ENCODE assay signal across 12 mouse cellular contexts in genomic region chr8:70495001-70495770, GRCm38 (mm10). TPM values are rescaled to one million over a fixed set of nuclear protein-coding genes. Genes with fewer than 3 reads are reported as not detected.
DNase-seq lines count a peak whose midpoint lies in the region; ATAC-seq and TF ChIP-seq lines count a peak whose summit lies in the region.
"Had no signal": no experiment of that assay in that cellular context is flagged by ENCODE, and none has a peak within 500 bp of the region (broad histone marks: within the 10 kb centered on the region; RNA-seq: fewer than 3 reads in every experiment).

No protein-coding gene starts in this region.

- WGBS in heart, embryonic 15.5 days: 6% methylated on average over 21 of the region's 21 CpGs
- 2% methylated on average over 19 of the region's 21 CpGs for WGBS in forebrain, embryonic 13.5 days
- under 1% methylated on average over 16 of the region's 21 CpGs for WGBS in limb, embryonic 14.5 days
- WGBS in liver, embryonic 12.5 days (ENCODE audit: insufficient replicate concordance): 1% methylated on average over 21 of the region's 21 CpGs

- H3K4me1 ChIP-seq in heart, embryonic 15.5 days (replicated peaks): peaks cover 33% of the 10 kb centered on the region
- H3K4me1 ChIP-seq in ES-Bruce4 (ENCODE audit: control insufficient read depth, insufficient read depth, low read length): no peaks in the 10 kb centered on the region
- peaks cover 45% of the 10 kb centered on the region for H3K4me1 ChIP-seq in forebrain, embryonic 13.5 days
- H3K4me1 ChIP-seq in limb, embryonic 14.5 days (ENCODE audit: control insufficient read depth, insufficient read depth, low read length): peaks cover 51% of the 10 kb centered on the region
- H3K4me1 ChIP-seq in liver, embryonic 12.5 days: peaks cover 49% of the 10 kb centered on the region

- peaks cover 100% of the 10 kb centered on the region for H3K27me3 ChIP-seq in heart, embryonic 15.5 days
- H3K27me3 ChIP-seq in ES-Bruce4 (ENCODE audit: control insufficient read depth, insufficient read depth, low read length, poor library complexity, severe bottlenecking): peaks cover 44% of the 10 kb centered on the region
- peaks cover 100% of the 10 kb centered on the region for H3K27me3 ChIP-seq in forebrain, embryonic 13.5 days
- H3K27me3 ChIP-seq in limb, embryonic 14.5 days (ENCODE audit: control insufficient read depth, insufficient read depth, low read length): peaks cover 51% of the 10 kb centered on the region
- peaks cover 99% of the 10 kb centered on the region for H3K27me3 ChIP-seq in liver, embryonic 12.5 days (replicated peaks)

- H3K4me2 ChIP-seq in heart, embryonic 15.5 days: no peak overlapping the region
- 0 out of 2 replicates have a peak overlapping the region, but pooled peaks have one; percentile 61 for H3K4me2 ChIP-seq in forebrain, embryonic 13.5 days
- peak overlapping the region; percentile 91 for H3K4me2 ChIP-seq in limb, embryonic 14.5 days (replicated peaks; ENCODE audit: low read depth, low read length, severe bottlenecking)
- H3K4me2 ChIP-seq in liver, embryonic 12.5 days: no peak overlapping the region

- H3K4me3 ChIP-seq in heart, embryonic 15.5 days: peak overlapping the region; percentile 6; the same call in 1 of the 2 replicates
- no peak overlapping the region for H3K4me3 ChIP-seq in ES-Bruce4 (ENCODE audit: low read depth, low read length)
- H3K4me3 ChIP-seq in forebrain, embryonic 13.5 days: peak overlapping the region; percentile 9; the same call in 1 of the 2 replicates
- H3K4me3 ChIP-seq in limb, embryonic 14.5 days (replicated peaks; ENCODE audit: low read length): peak overlapping the region; percentile 55
- H3K4me3 ChIP-seq in liver, embryonic 12.5 days: no peak overlapping the region
- H3K4me3 ChIP-seq: left cerebral cortex, adult 2 months had no signal

- no peak overlapping the region for H3K27ac ChIP-seq in heart, embryonic 15.5 days
- H3K27ac ChIP-seq in ES-Bruce4 (ENCODE audit: insufficient read depth, low read length): no peak overlapping the region
- H3K27ac ChIP-seq in forebrain, embryonic 13.5 days: no peak overlapping the region
- peak overlapping the region; percentile 73 for H3K27ac ChIP-seq in limb, embryonic 14.5 days (replicated peaks; ENCODE audit: low read depth, low read length)
- H3K27ac ChIP-seq in liver, embryonic 12.5 days: no peak overlapping the region
- H3K27ac ChIP-seq: left cerebral cortex, adult 2 months had no signal

- H3K9ac ChIP-seq in heart, embryonic 15.5 days: 0 out of 2 replicates have a peak overlapping the region, but pooled peaks have one; percentile 3
- peak overlapping the region; percentile 10; the same call in 1 of the 2 replicates for H3K9ac ChIP-seq in ES-Bruce4 (ENCODE audit: low read depth, poor library complexity, severe bottlenecking)
- no peak overlapping the region for H3K9ac ChIP-seq in forebrain, embryonic 13.5 days
- H3K9ac ChIP-seq in limb, embryonic 14.5 days (ENCODE audit: low read depth, low read length, severe bottlenecking): peak overlapping the region; percentile 62
- H3K9ac ChIP-seq in liver, embryonic 12.5 days: no peak overlapping the region

- DNase-seq in heart, adult 11 months: no peak
- no peak for DNase-seq in limb, embryonic 14.5 days (ENCODE audit: low spot score)
- DNase-seq: cerebellum, adult 8-10 months had no signal

- no peaks in the 10 kb centered on the region for H3K36me3 ChIP-seq in heart, embryonic 15.5 days
- no peaks in the 10 kb centered on the region for H3K36me3 ChIP-seq in ES-Bruce4 (ENCODE audit: control insufficient read depth, insufficient read depth, low read length, poor library complexity, severe bottlenecking)
- no peaks in the 10 kb centered on the region for H3K36me3 ChIP-seq in forebrain, embryonic 13.5 days (ENCODE audit: poor library complexity, severe bottlenecking)
- H3K36me3 ChIP-seq in limb, embryonic 14.5 days (ENCODE audit: control insufficient read depth, insufficient read depth, low read length): no peaks in the 10 kb centered on the region
- no peaks in the 10 kb centered on the region for H3K36me3 ChIP-seq in liver, embryonic 12.5 days

- no peak for TF ChIP-seq CTCF in ES-Bruce4 (IDR thresholded peaks at IDR 0.05; ENCODE audit: low read depth, low read length)

- no peak for TF ChIP-seq EP300 in ES-Bruce4 (IDR thresholded peaks at IDR 0.05; ENCODE audit: insufficient read depth, low read depth, low read length)

- no peak for TF ChIP-seq POLR2A in ES-Bruce4 (IDR thresholded peaks at IDR 0.05; ENCODE audit: insufficient read depth, low read length)
- no peak for TF ChIP-seq POLR2A in limb, embryonic 14.5 days (IDR thresholded peaks at IDR 0.05; ENCODE audit: borderline replicate concordance, extremely low read depth, insufficient read depth, insufficient read length)

- H3K9me3 ChIP-seq in heart, embryonic 15.5 days (replicated peaks): no peaks in the 10 kb centered on the region
- no peaks in the 10 kb centered on the region for H3K9me3 ChIP-seq in ES-Bruce4 (replicated peaks; ENCODE audit: control insufficient read depth, insufficient read depth, low read length, poor library complexity, severe bottlenecking)
- H3K9me3 ChIP-seq in forebrain, embryonic 13.5 days (replicated peaks): no peaks in the 10 kb centered on the region
- no peaks in the 10 kb centered on the region for H3K9me3 ChIP-seq in limb, embryonic 14.5 days (ENCODE audit: control insufficient read depth, low read length)
- H3K9me3 ChIP-seq in liver, embryonic 12.5 days (replicated peaks): no peaks in the 10 kb centered on the region

- no peak for ATAC-seq in heart, embryonic 15.5 days (replicated peaks; ENCODE audit: insufficient number of reproducible peaks, insufficient read depth, low FRiP score, low read depth)
- ATAC-seq in forebrain, embryonic 13.5 days: 0 out of 2 replicates have a peak, but pooled peaks have one; percentile 25
- no peak for ATAC-seq in limb, embryonic 14.5 days (ENCODE audit: low FRiP score, low read depth)
- no peak for ATAC-seq in cerebellum, adult (ENCODE audit: insufficient number of reproducible peaks, low FRiP score, low TSS enrichment)
- no peak for ATAC-seq in megakaryocyte progenitor cell, adult 5-6 weeks (replicated peaks; ENCODE audit: poor library complexity)
- ATAC-seq in liver, embryonic 12.5 days: no peak
- ATAC-seq: inflammation-experienced regulatory T-cells, adult 6 months had no signal

RNA-seq across cellular contexts. Expression of gene Crlf1, which starts 2.2 kb away (rescaled TPM):
- 3.8 and 11.1 TPM in 2 replicates for polyA plus RNA-seq in heart, embryonic 15.5 days (2015; fragmentation: Nextera tagmentation; extraction: Ambion mirVana)
- polyA plus RNA-seq in ES-Bruce4 (2011; ENCODE audit: insufficient read depth, insufficient read length, low read depth, missing spikeins): 6.1 and 7.5 TPM in 2 replicates
- 0.86 and 0.92 TPM in 2 replicates for polyA plus RNA-seq in forebrain, embryonic 13.5 days (2015; fragmentation: Nextera tagmentation; extraction: Ambion mirVana)
- polyA plus RNA-seq in limb, embryonic 14.5 days (2012; rRNA removed): 98.9 and 127 TPM in 2 replicates
- polyA plus RNA-seq in limb, embryonic 14.5 days (2014; fragmentation: Nextera tagmentation; extraction: Ambion mirVana): 91.5 and 103 TPM in 2 replicates
- not detected in 2 replicates for total RNA-seq in megakaryocyte progenitor cell, adult 5-6 weeks (2015)
- total RNA-seq in megakaryocyte progenitor cell, adult 5-6 weeks (2017): not detected in 2 replicates
- polyA plus RNA-seq in liver, embryonic 12.5 days (2016; fragmentation: Nextera tagmentation; extraction: Ambion mirVana): 3.9 and 4.0 TPM in 2 replicates
- total RNA-seq: megakaryocyte, adult 5-6 weeks had no signal
- polyA plus RNA-seq: inflammation-experienced regulatory T-cells, adult 6 months had no signal

RNA-seq across cellular contexts. Expression of gene Tmem59l, which starts 8.0 kb away (rescaled TPM):
- 0.24 and 0.96 TPM in 2 replicates for polyA plus RNA-seq in heart, embryonic 15.5 days (2015; fragmentation: Nextera tagmentation; extraction: Ambion mirVana)
- polyA plus RNA-seq in ES-Bruce4 (2011; ENCODE audit: insufficient read depth, insufficient read length, low read depth, missing spikeins): 3.3 and 4.2 TPM in 2 replicates
- 32.5 and 38.0 TPM in 2 replicates for polyA plus RNA-seq in forebrain, embryonic 13.5 days (2015; fragmentation: Nextera tagmentation; extraction: Ambion mirVana)
- 13.1 and 17.7 TPM in 2 replicates for polyA plus RNA-seq in limb, embryonic 14.5 days (2012; rRNA removed)
- 15.7 and 17.5 TPM in 2 replicates for polyA plus RNA-seq in limb, embryonic 14.5 days (2014; fragmentation: Nextera tagmentation; extraction: Ambion mirVana)
- total RNA-seq in megakaryocyte progenitor cell, adult 5-6 weeks (2015): not detected in 2 replicates
- total RNA-seq in megakaryocyte progenitor cell, adult 5-6 weeks (2017): not detected in 2 replicates
- 0.18 and 0.37 TPM in 2 replicates for polyA plus RNA-seq in liver, embryonic 12.5 days (2016; fragmentation: Nextera tagmentation; extraction: Ambion mirVana)
- total RNA-seq: megakaryocyte, adult 5-6 weeks had no signal

RNA-seq across cellular contexts. Expression of gene Rex1bd, which starts 11.4 kb away (rescaled TPM):
- polyA plus RNA-seq in heart, embryonic 15.5 days (2015; fragmentation: Nextera tagmentation; extraction: Ambion mirVana): 116 and 117 TPM in 2 replicates
- polyA plus RNA-seq in ES-Bruce4 (2011; ENCODE audit: insufficient read depth, insufficient read length, low read depth, missing spikeins): 40.0 and 43.7 TPM in 2 replicates
- 150 and 154 TPM in 2 replicates for polyA plus RNA-seq in forebrain, embryonic 13.5 days (2015; fragmentation: Nextera tagmentation; extraction: Ambion mirVana)
- polyA plus RNA-seq in limb, embryonic 14.5 days (2012; rRNA removed): 154 and 175 TPM in 2 replicates
- 152 and 156 TPM in 2 replicates for polyA plus RNA-seq in limb, embryonic 14.5 days (2014; fragmentation: Nextera tagmentation; extraction: Ambion mirVana)
- 40.6 and 41.3 TPM in 2 replicates for total RNA-seq in megakaryocyte progenitor cell, adult 5-6 weeks (2015)
- total RNA-seq in megakaryocyte progenitor cell, adult 5-6 weeks (2017): 42.1 and 50.4 TPM in 2 replicates
- polyA plus RNA-seq in liver, embryonic 12.5 days (2016; fragmentation: Nextera tagmentation; extraction: Ambion mirVana): 85.6 and 86.6 TPM in 2 replicates

RNA-seq across cellular contexts. Expression of gene Uba52, which starts 15.4 kb away (rescaled TPM):
- polyA plus RNA-seq in heart, embryonic 15.5 days (2015; fragmentation: Nextera tagmentation; extraction: Ambion mirVana): 684 and 768 TPM in 2 replicates
- polyA plus RNA-seq in ES-Bruce4 (2011; ENCODE audit: insufficient read depth, insufficient read length, low read depth, missing spikeins): 1,157 and 1,272 TPM in 2 replicates
- polyA plus RNA-seq in forebrain, embryonic 13.5 days (2015; fragmentation: Nextera tagmentation; extraction: Ambion mirVana): 812 and 920 TPM in 2 replicates
- 1,215 and 1,844 TPM in 2 replicates for polyA plus RNA-seq in limb, embryonic 14.5 days (2012; rRNA removed)
- 1,031 and 1,113 TPM in 2 replicates for polyA plus RNA-seq in limb, embryonic 14.5 days (2014; fragmentation: Nextera tagmentation; extraction: Ambion mirVana)
- total RNA-seq in megakaryocyte progenitor cell, adult 5-6 weeks (2015): 3,077 and 3,244 TPM in 2 replicates
- total RNA-seq in megakaryocyte progenitor cell, adult 5-6 weeks (2017): 4,035 and 5,307 TPM in 2 replicates
- 841 and 876 TPM in 2 replicates for polyA plus RNA-seq in liver, embryonic 12.5 days (2016; fragmentation: Nextera tagmentation; extraction: Ambion mirVana)

RNA-seq across cellular contexts. Expression of gene Klhl26, which starts 18.4 kb away (rescaled TPM):
- polyA plus RNA-seq in heart, embryonic 15.5 days (2015; fragmentation: Nextera tagmentation; extraction: Ambion mirVana): 8.7 and 12.7 TPM in 2 replicates
- polyA plus RNA-seq in ES-Bruce4 (2011; ENCODE audit: insufficient read depth, insufficient read length, low read depth, missing spikeins): 27.4 and 33.7 TPM in 2 replicates
- 15.3 and 16.4 TPM in 2 replicates for polyA plus RNA-seq in forebrain, embryonic 13.5 days (2015; fragmentation: Nextera tagmentation; extraction: Ambion mirVana)
- polyA plus RNA-seq in limb, embryonic 14.5 days (2012; rRNA removed): 48.7 and 72.6 TPM in 2 replicates
- 24.2 and 28.6 TPM in 2 replicates for polyA plus RNA-seq in limb, embryonic 14.5 days (2014; fragmentation: Nextera tagmentation; extraction: Ambion mirVana)
- total RNA-seq in megakaryocyte progenitor cell, adult 5-6 weeks (2015): 4.7 and 5.1 TPM in 2 replicates
- total RNA-seq in megakaryocyte progenitor cell, adult 5-6 weeks (2017): 3.5 and 3.6 TPM in 2 replicates
- polyA plus RNA-seq in liver, embryonic 12.5 days (2016; fragmentation: Nextera tagmentation; extraction: Ambion mirVana): 9.4 and 9.5 TPM in 2 replicates

Comparison
In these comparisons a context has a peak if more than half of its experiments do, and no peak if none do; other contexts are left out.
1. H3K4me2 ChIP-seq: peak in forebrain, embryonic 13.5 days (single experiment) and limb, embryonic 14.5 days (single experiment); none in heart, embryonic 15.5 days (single experiment) and liver, embryonic 12.5 days (single experiment).
2. H3K4me3 ChIP-seq: peak in heart, embryonic 15.5 days (single experiment), forebrain, embryonic 13.5 days (single experiment) and limb, embryonic 14.5 days (single experiment); none in ES-Bruce4 (single experiment) and liver, embryonic 12.5 days (single experiment).
3. H3K9ac ChIP-seq: peak in heart, embryonic 15.5 days (single experiment), ES-Bruce4 (single experiment) and limb, embryonic 14.5 days (single experiment); none in forebrain, embryonic 13.5 days (single experiment) and liver, embryonic 12.5 days (single experiment).